Mouse (Mus musculus): ENCODE results near the gene Sf3a1.

The Sf3a1 gene

DNA sequence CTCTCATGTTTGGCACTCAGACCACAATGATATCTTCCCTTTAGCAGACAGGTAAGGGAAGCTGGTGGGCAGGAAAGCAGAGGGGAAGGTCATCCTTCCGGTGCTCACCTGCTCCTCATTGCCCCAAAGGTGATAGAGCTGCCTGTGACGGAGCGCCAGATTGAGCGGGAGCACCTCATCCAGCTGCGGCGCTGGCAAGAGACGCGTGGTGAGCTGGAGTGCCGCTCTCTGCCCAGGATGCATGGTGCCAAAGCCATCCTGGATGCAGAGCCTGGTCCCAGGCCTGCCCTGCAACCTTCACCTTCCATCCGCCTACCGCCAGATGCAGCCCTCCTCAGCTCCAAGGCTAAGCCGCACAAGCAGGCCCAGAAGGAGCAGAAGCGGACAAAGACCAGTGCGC, 54.4 kb downstream of the Sf3a1 start:
- in situ Hi-C loops (cut with MboI, MseI): loop anchor here (5.0 kb wide), 1 partner anchor 42 kb away; no protein-coding TSS in a partner anchor

DNA sequence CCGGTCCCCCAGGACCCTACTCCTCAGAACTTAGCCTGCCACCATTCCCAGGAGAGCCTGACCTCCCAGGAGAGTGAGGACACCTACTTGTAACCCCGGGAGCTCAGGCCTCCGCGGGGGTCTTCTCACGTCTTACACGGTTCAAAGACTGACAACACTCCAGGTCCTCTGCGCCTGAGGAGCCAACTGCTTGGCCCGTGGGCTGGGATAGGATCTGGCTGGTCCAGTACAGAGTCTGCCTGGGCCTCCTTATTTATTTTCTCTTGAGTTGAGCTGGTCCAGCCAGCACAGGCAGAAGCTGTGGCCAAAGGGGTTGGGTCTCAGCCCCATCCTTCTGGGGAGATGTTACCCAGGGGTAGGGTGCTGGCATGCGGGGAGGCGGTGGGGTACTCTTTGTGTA, 54.9 kb downstream of the Sf3a1 start:
- in situ Hi-C loops (cut with MboI, MseI): no loop called here

DNA sequence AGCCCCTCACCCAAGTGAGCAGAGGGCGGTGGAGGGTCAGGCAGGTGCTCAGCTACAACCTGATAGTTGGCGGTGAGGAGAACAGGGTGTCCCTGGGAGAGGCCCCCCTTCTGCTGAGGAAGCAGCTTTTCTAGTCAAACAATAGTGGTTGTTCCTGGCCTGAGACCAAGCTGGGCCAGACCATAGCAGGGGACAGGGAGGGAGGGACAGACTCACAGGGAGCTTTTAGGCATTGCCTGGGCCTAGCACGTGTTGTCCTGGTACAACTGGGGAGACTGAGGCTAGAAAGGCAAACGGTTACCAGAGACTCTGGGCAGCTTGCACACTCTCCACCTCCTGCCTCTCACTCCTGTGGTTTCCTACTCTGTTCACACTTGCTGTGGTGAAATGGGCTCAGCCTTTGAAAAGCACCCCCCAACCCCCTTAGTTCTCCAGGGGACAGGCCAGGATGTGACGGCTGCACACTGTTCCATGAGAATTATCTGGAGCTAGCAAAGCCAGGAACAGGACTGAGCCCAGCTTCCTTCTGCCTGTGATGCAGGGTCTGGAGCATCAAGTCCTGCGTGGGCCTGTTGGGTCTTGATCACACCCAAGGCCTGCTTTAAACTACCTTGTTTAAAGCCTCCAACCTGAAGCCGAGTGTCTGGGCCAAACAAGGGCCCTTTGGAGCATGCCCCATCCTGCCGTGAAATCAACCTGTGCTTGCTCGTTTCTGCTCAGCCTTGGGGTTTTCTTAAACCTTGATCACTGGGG, 56.3 kb downstream of the Sf3a1 start:
- in situ Hi-C loops (cut with MboI, MseI): no loop called here

DNA sequence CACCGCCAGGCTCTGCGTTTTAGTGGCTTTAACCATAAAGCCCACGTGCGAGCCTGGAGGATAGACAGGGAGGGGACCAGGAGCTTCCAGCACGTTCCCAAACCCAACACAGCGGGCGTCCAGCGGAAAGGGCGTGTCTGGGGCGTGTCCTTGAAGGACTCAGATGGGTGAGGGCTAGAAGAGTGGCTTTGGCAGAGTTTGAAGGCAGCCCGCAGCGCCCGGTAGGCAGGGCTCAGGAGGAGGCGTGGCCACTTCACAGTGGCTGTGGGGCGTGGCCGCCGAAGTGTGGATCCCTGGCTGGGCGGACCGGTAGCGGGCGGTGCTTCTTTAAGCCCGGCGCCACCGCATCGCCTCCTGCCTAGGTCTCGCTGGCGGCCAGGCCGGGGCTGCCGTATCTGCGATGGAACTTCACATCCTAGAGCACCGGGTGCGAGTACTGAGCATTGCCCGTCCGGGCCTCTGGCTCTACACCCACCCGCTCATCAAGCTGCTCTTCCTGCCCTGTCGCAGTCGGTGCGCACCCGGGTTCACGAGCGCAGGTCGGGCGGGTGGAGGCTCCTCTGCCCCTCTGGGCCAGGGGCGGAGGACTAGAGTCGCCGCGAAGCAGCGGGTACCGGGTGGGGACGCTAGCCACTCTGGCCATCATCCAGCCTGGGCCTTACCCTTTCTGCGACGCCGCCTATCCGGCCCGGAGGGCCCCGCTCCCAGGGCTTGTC, 57.9 kb downstream of the Sf3a1 start, which contains the start of gene Castor1:
Gene Castor1, plus strand, starts transcription at position 312 of the 716 bp plus-strand sequence.
- in situ Hi-C loops (cut with MboI, MseI): no loop called here

DNA sequence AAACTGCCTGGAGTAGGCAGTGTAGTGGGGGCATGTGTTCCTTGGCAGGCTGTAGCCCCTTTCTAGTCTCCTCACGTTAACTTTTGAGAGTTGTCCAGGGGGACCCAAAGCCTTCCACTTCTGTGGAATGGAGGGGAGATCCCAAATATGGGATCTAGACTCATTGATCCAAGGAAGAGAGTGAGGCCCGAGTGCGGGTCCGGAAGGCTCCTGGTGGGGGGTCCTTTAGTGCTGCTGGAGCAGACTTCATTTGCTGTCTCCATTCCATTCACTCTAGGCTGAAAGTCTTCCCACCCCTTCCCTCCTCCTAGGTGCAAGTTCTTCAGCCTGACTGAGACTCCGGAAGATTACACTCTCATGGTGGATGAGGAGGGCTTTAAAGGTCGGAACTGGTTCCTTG, 58.5 kb downstream of the Sf3a1 start:
- in situ Hi-C loops (cut with MboI, MseI): no loop called here

DNA sequence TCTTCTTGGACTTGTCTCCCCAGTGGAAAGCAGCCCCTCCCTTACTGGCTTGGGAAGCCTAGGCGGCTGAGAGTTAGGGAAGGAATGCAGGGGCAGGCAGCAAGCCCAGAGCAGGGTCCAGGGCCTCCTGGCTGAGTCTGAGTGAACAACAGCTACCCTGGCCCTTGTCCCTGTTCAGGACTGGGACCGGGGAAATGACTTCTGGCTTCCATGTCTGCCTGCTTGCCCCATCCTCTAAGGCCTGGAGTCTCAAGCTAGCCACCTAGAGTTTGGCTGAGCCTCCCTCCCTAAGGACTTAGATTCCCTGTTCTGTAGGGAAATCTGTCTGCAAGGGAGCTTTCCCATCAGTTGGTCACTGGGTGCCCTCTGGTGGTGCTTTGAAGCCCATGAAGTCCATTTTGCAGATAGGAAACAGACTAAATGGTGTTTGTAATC, 59.2 kb downstream of the Sf3a1 start:
- in situ Hi-C loops (cut with MboI, MseI): no loop called here

DNA sequence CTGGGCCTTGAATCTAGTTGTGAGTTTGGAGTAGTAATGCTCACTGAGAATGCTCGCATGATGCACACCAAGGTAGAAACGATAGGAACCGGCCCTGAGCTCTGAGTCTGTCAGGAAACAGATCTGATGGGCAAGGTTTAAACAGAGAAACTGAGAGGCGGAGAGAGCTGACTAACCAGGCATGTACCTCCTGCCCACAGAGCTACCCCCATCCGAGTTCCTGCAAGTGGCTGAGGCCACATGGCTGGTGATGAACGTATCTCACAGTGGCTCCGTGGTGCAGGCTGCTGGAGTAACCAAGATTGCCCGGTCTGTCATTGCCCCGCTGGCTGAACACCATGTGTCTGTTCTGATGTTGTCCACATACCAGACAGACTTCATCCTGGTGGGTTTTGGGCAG, 59.8 kb downstream of the Sf3a1 start:
- in situ Hi-C loops (cut with MboI, MseI): loop anchor here (5.0 kb wide), 1 partner anchor 37 kb away; the partner anchor contains the start of gene Lif

DNA sequence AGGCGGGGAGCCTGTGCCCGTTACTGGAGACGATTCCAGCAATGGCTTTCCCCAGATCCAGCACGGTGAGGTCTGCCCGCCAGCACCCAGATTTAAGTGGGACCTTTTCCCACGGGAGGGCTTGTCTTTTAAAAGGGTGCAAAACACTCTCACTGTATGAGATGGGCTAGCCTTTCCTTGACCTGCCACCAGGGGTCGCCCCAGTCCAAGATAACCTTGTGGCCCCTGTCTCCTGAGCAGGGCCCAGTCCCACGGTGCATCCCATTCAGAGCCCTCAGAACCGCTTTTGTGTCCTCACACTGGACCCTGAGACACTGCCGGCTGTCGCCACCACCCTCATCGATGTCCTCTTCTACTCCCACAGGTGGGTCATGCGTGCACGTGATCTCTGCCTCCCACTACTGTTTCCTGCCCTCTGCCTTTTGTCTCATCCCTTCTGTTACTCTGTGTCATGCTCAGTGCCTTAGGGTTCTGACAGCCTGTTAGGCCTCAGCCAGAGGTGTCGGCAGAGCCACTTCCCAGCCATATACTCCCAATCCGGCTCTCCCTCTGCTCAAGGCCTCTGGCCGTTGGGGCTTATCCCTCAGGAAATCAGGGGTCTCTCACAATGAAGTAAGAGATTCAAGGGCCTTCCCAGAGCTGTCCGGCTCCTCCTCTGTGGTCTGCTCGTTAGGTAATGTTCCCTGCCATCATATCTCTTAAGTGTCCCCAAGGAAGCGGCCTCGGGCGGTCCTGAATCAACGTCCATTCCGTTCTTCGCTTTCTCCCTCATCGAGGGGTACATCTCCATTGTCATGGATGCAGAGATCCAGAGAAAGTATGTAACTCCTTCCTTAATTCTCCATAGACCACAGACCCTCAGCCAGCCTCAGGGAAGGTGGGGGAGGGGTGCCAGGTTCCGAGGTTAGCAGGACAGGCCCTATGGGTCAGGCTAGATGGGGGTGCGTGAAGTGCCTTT, 60.6 kb downstream of the Sf3a1 start:
- in situ Hi-C loops (cut with MboI, MseI): loop anchor here (5.0 kb wide), 1 partner anchor 37 kb away; the partner anchor contains the start of gene Lif

DNA sequence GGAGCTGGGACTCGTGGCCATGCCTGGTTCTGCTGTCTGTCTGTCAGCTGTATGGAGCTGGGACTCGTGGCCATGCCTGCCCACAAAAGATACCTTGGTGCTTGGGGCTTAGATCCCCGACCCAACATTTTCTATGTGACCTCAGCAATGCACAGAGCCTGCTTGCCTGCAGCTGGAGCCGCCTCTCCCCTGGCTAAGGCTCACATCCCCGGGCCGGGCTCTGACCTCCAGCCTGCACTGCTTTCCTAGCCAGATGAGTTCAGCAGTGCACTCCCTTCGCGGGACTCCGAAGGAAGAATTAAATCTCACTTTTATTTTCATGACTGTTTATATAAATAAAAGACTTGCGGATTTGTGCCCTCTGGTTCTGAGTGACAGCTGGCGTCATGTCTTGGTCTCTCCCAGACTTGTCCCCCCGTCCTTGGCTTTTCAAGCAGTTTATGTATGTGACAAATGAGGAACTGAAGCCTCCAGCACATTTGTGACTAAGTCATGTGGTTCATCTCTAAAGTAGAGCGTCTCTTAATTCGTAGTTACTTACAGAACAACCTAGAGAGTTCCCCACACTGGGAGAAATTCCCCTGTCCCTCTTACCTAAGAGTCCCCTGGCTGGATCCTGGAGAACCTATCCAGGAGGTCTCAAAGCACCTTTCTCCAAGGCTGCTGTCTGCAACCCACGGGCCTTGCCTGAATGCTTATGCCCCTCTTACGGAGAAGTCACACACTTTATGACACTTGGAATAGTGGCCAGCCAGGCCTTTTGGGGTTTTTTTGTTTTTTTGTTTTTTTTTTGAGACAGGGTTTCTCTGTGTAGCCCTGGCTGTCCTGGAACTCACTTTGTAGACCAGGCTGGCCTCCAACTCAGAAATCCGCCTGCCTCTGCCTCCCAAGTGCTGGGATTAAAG, 62.1 kb downstream of the Sf3a1 start:
- in situ Hi-C loops (cut with MboI, MseI): loop anchor here (5.0 kb wide), 1 partner anchor 35 kb away; the partner anchor contains the start of gene Lif

DNA sequence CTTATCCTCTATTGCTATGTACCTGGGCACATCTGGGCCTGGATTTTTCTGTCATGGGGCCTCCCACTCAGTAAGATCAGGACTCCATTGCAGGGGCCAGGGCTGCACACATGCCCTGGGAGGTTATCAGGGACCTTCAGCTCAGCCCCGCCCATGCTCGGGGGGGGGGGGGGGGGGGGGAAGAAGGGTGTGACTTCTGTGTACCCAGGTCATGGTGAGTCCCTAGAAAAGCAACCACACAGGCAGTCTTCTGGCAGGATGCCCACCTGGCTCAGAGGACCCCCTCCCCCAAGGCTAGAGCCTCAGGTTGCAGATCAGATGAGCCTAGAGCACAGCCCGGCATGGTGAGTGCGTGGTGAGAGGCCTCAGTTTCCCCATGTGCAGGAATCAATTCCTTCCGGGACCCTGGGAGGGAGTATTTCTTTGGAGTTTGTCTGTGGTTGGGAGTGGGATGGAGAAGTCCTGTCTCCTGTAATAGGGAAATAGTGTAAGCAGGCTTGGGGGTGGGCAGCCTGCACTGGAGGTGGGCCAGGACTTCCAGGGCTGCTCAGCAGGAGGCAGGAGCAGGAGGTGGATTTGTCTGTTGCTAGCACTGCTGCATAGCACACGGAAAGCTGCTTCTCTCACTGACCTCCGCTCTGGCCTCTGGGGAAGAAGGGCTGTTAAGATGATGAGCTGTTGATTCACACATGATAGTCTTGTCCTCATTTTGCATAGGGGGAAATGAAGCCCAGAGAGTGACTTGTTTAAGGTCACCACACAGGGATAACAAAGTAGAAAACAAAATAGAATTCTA, 63.4 kb downstream of the Sf3a1 start:
- in situ Hi-C loops (cut with MboI, MseI): loop anchor here (5.0 kb wide), 1 partner anchor 34 kb away; the partner anchor contains the start of gene Lif

DNA sequence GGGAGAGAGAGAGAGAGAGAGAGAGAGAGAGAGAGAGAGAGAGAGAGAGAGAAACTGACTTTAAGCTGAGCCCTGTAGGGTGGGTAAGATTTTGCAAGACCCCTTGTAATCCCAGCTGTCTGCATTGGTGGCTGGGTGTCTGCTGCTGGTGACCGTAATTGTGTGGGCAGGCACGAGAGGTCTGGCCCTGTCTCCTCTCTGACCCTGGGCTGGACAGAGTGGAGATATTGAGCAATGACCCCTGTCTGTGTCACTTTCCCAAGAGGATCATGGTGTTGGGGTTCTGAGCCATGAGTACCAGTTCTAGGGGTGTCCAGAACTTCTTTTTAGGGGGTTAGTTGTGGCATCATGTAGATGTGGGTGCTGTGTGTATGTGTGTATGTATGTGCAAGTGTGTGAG, 64.1 kb downstream of the Sf3a1 start:
- in situ Hi-C loops (cut with MboI, MseI): loop anchor here (5.0 kb wide), 1 partner anchor 33 kb away; the partner anchor contains the start of gene Lif

DNA sequence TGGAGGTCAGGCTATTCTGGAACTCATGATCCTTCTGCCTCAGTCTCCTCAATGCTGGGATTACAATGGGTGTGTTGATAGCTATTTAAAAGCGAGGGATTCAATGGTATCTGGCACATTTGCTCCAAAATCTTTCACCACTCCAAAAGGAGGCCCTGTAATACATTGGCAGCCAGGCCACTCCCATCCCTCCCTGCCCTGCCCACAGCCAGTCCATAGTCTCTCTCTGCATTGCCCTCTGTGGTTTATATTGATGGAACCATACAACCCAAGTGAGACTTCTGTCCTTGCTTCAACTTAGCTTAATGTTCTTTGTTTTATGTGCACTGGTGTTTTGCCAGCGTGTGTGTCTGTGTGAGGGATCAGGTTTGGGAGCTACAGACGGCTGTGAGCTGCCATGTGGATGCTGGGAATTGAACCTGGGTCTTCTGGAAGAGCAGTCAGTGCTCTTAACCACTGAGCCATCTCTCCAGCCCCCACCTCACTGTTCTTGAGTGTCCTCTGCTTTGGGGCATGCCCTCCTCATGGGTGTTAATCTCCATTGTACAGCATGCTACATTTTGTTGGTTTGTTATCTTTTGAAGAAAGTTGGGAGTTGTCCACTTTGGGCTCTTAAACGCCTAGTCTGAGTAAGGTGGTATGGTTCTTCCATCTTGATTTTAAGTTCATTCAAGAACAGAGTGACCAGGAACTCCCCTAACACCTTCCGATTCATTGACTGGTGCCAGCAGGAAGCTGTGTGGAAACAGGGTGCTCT, 66.6 kb downstream of the Sf3a1 start:
- in situ Hi-C loops (cut with MboI, MseI): no loop called here

DNA sequence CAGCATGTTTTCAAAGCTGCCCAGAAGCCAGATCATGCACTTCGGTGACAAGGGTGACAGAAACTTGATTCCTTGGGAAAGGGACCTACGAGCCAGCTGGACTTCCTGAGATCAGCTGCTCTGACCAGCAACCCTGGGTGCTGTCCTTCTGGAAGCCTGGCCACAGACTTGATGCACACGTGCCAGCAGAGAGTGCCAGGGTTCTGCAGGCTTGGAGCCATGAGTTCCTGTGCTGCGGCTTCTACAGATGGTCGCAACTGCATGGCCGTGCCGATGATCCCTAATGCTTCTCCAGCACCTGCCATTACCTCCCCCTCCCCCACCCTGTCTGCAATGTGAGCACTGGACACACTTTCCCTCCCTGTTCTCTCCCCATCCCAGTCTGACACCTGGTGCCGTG, 68.3 kb downstream of the Sf3a1 start:
- in situ Hi-C loops (cut with MboI, MseI): no loop called here

DNA sequence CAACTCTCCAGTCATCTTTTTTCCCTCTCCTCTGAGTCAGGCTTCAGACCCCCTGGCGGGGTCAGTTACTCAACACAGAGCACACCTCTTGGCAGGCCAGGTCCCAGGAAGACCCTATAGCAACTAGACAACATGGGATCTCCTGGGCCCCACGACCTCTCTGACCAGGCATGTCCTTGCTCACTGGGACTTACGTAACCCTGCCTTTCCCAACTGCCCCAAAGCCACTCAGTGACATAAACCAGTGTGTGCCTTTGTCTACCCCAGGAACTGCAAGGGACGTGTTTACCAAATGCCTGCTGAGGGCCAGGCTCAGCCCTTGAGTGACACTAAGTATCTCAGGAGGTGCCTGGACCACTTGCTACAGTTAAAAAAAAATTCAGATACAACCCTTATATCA, 69.7 kb downstream of the Sf3a1 start:
- in situ Hi-C loops (cut with MboI, MseI): no loop called here

DNA sequence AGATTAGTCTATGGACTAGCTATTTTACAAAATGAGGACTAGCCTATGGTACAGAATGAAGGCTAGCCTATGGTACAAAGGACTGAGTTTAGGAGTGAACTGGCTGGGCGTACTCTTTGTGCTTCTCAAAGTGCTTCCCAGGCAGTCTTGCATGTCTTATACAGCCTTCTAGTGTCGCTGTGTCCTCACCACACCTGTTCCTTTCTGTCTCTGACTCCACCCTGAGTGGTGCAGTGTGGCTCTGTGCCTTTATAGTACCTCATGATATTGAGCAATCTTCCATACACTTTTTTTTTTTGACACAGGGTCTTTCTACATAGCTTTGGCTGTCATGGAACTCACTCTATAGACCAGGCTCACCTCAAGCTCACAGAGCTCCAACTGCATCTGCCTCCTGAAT, 71.3 kb downstream of the Sf3a1 start:
- in situ Hi-C loops (cut with MboI, MseI): no loop called here
